Mouse (Mus musculus): ENCODE results near the gene Pard6b. TPM values are rescaled to one million over a fixed set of nuclear protein-coding genes. Genes with fewer than 3 reads are reported as not detected.

Gene Pard6b
- polyA plus RNA-seq (2012; rRNA removed; ENCODE audit: low replicate concordance) = 1.6 and 6.2 TPM in 2 replicates

DNA sequence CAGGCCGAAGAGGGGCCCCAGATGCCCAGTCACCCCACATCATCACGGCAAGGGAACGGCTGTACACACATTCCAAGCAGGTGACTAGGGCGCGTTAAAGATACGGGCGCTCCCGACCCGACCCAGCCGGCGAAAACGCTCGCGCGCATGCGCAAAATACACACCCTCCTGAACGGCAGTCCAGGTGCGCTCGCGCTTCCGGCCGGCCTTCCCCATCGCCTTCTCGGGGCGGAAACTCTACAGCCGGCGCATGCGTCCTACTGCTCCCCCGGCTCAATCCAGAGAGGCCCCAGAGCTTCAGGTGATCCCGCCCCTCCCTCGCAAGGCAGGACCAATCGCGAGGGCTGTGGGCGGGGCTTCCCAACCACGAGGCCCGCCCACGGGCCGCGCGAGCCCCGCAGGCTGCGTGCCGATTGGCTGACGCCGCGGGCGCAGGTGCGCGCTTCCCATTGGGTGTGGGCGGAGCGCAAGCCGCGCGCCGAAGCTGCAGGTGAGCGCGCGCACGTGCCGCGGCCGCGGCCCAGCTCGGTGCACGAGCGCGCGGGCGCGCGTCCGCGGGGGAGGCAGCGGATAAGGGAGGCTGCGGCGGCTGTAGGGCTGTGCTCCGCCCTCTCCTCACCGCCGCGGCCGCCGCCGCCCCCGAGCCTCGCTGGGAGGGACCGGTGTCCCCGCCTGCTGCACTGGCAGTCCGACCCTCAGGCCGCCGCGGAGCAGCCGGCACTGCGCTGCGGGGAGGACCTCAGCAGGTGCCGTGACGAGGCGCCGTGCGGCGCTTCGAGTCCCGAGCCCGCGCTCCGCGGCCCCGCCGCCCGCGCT, at the start of gene Pard6b:
Gene Pard6b (plus strand): TSS at position 574 of the 816 bp plus-strand sequence.

Other genes with a start within 250 kb of the Pard6b start
- 31.5 and 49.8 TPM in 2 replicates for gene Ptpn1, start 148.9 kb upstream of the Pard6b start, polyA plus RNA-seq (2012; rRNA removed; ENCODE audit: low replicate concordance)
- gene Ripor3, start 70.4 kb upstream of the Pard6b start, polyA plus RNA-seq (2012; rRNA removed; ENCODE audit: low replicate concordance) = 5.6 TPM in 2 replicates
- gene Adnp, start 126.1 kb downstream of the Pard6b start, polyA plus RNA-seq (2012; rRNA removed; ENCODE audit: low replicate concordance) = 16.5 and 31.2 TPM in 2 replicates
- gene Gm20716, start 149.4 kb downstream of the Pard6b start, polyA plus RNA-seq (2012; rRNA removed; ENCODE audit: low replicate concordance) = 5.2 and 6.1 TPM in 2 replicates
- 25.7 and 32.1 TPM in 2 replicates for gene Dpm1, start 149.6 kb downstream of the Pard6b start, polyA plus RNA-seq (2012; rRNA removed; ENCODE audit: low replicate concordance)
- gene Mocs3, start 149.6 kb downstream of the Pard6b start, polyA plus RNA-seq (2012; rRNA removed; ENCODE audit: low replicate concordance) = 8.6 and 18.9 TPM in 2 replicates
- 0.13 and 10.2 TPM in 2 replicates for gene Kcng1, start 200.7 kb downstream of the Pard6b start, polyA plus RNA-seq (2012; rRNA removed; ENCODE audit: low replicate concordance)

Measured in subcutaneous adipose tissue, adult 2 months (tissue).